Mouse (Mus musculus) cerebellum, adult 8-10 months (tissue): ENCODE measurements at regions not wholly inside any gene's neighbourhood (a gene's known extent, or its start where the extent isn't known, plus 50 kb on each side); places are given as distances from the start of the nearest gene placed in this dataset.

Experiments used
- DNase-seq: peaks from one replicate; pipeline ENCODE4 v3.0.0; 2022

DNA sequence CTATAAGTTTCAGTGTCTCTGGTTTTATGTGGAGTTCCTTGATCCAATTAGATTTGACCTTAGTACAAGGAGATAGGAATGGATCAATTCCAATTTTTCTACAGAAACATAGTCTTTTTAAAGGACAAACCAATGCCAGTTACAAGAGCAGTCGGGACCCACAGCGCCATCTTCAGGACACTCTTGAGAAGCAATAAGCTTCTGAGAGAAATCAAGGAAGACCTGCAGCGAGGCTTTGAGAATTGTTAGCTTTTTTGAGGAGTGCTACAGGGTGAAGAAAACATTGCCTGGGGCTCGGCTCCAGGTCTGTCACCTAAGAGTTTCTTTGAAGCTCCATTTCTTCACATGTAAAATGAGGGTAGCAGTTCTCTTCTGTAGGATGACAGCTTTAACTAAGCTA lies 112.0 kb upstream of the Ppm1h start:
- DNase-seq, result no peak

DNA sequence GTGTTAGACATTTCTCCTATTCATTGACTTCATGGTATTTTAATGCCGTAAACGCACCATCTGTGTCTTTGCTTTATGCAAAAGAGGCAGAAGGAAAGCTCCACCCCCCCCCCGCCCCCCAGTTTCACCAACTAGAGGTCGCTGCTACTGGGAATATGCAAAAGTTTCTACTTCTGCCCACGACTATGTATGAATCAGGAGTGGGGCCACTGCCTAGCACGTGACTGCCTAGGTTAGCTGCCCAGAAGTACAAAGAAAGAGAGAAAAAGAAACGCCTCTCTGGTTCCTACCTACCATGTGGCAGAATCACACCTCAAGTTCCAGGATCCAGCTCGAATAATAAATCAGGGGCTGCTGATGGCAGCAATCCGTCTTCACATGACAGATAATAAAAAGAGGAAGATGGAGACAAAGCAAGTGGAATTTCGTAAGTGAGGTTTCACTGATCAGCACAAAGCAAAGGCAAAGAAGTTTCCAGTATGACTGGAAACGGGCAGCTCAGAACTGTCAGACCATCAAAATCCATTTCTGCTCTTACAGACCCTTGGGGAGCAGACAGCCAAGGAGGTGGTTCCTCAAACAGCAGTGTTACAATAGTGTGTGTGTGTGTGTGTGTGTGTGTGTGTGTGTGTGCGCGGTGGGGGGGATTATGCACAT lies 108.9 kb upstream of the Ppm1h start:
- DNase-seq, result no peak

DNA sequence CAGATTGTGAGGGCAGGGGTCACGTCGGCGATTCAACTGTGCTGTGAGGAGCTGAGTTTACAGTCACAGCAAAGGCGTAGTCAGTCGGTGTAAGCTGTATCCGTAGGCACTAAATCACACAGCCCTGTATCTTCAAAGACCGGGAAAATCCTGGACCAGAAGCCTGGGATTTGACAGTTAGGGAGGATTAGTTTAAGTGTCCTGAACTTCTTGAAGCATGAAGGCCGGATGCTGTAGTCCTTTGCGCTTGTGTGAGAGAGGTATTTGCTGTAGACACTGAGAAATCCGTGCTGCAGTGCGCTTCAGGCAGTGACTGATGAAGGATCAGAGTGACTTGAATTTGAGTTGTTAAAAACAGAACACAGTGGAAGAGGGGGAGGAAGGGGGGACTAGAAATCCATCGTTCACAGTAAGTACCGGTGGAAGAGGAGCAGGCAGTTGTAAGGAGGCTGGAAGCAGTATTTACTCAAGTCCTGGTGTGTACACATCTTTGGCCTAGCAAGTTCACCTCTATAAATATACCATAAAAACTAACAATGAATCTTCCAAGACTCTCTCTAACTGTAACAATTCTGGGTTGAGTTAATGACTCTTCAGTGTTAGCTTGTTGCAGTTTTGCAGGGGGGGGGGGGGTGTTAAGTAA lies 107.5 kb upstream of the Ppm1h start:
- no peak for DNase-seq

DNA sequence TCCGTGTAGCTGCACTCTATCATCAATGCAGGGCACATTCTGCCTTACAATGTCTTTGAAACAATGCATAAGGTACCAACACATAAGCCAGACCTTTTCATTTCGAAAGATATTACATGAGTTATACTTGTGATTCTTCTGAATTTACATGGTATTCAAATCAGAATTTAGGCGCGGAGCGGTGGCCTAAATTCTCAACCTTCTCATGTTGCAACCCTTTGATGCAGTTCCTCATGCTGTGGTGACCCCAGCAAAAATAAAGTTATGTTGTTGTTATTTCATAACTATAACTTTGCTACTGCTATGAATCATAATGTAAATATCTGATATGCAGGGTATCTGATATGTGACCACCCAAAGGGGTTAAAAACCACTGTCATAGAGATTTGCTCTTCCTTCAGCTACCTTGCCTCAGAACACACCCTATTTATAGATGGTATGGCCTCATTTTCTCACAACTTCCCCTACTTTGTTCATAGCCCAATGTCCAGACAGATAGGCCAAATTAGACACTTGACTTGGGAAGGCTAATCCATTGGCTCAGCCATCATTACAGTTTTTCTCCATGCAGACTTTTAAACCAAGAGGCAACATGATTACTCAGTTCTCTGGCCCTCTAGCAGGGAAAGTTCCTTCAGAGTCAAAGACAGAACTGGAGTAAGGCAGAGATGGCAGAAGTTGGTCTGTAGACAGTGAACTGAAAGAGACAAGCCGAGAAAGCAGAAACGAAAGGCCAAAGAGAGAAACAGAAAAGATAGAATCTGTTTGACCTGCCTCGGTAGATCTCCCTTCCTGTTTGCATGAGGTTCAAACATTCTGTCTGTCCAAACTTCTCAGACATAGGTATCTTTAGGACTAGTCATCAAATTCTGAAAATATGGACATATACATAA lies 102.1 kb upstream of the Ppm1h start:
- no peak for DNase-seq

DNA sequence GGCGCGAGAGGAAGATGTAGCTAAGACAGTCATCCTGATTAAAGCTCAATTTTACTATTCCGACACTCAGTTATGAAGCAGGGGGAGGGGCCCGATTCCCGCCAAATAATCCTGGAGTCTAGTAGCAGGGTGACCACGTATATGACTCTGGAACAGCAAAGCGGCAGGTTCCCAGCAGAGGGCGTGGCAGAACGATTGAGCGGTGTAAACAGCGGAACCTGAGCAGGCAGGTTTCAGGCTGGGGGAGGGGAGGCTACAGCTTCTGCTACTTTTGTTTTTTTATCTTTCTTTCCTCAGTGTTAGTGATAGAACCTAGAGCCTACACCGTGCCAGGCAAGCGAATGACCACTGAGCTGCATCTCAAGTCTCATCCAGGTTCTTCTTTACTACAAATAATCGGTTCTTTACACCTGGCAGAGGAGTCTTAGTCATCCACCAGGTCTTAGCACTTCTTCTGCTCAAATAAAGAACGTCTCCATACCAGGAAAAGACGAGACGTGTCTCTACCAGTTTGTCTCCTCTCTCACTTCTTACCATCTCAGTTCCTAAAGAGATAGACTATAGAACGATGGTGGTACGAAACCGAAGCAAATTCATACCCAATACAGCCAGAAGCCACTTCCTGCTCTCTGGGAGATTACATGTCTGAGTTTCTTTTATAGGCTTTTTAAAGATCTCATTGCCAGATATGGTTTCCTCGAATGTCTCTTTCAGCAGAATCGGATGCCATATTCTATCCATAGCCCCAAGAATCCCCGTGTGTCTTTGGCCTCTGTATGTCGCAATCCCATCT lies 100.2 kb upstream of the Ppm1h start:
- no peak for DNase-seq

DNA sequence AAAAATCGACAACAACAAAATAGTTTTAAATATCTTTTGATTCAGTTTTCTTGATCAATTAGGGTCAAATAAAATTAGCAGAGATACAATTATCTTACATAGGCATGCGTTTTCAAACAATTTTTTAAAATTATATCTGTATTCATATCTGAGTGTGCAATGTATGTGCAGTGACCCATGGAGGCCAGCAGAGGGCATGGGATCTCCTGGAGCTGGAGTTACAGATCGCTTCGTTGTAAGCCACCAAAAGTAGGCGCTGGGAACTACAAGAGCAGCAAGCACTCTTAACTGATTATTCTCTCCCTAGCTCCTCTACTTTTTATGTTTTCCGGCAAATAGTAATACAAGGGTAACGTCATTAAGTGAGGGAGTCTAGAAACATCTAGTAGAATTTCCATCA lies 97.5 kb upstream of the Ppm1h start:
- DNase-seq, result no peak

DNA sequence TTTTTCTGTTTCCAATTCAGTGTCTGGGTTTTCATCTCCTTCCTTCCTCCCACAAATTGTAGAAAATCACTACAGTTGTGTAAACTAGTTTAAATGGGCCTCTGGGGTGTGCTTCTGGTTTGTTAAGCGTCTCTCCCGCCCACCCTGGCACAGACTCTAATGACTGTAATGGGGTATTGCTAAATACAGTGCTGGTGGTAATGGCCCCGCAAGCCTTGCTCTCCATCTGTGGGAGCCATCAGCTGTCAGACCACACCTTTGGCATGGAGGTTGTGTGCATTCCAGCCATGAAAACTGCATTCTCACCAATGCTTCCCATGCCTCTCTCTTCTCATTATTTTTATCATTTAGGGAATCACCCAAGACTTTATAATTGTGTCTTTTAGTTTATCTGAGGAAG lies 91.0 kb upstream of the Ppm1h start:
- DNase-seq, result no peak

DNA sequence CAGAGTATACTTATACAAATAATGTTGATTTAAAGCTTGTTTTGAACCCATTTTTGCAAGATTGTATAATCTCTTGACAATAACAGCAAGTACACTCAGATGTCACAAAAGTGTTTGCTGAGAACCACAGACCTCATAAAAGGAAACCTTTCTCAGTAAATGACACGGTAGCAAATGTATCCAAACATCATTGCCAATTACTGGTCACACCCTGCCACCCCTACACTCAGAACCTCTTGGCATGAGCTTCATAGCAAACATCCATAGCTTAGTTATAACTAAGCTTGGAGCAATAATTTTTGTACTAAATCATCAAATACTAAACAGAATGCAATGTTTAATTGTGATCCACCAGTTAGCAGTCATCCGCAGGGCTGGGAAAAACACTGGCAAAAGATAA lies 79.1 kb upstream of the Ppm1h start:
- no peak for DNase-seq

DNA sequence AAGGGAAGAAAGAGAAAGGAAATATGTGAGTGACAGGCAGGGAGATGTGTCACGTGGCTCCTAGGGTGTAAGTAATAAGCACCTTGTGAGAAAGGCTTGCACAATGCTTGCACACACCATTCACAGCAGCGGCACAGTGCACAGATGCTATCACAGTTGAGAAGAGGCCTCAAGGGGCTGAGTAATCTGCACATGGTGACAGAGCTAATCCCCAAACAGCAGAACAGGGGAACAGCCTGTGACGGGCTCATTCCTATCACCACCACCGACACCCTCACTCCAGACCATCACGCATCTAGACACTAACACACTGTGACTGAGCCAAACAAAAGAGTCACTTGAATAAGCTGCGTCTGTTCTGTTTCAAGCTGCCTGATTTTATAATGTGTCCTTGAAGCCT lies 76.2 kb upstream of the Ppm1h start:
- no peak for DNase-seq

DNA sequence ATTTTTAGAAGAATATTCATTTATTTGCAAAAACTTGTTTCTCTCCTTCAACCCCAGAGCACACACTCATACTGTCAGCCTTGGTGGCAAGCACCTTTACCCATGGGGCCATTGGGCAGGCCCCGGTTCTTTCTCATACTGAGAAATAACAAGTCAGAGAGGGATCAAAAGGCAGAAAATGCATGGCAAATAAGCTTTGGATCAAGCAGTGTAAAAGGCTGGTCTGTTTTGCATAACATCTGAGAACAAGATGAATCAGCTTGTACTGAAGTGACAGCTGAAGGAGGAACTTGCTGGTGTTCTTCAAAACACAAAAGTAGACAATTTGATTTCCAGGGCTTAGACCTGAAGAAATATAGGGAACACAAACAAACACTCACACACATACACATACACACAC lies 74.6 kb upstream of the Ppm1h start:
- DNase-seq, result no peak

DNA sequence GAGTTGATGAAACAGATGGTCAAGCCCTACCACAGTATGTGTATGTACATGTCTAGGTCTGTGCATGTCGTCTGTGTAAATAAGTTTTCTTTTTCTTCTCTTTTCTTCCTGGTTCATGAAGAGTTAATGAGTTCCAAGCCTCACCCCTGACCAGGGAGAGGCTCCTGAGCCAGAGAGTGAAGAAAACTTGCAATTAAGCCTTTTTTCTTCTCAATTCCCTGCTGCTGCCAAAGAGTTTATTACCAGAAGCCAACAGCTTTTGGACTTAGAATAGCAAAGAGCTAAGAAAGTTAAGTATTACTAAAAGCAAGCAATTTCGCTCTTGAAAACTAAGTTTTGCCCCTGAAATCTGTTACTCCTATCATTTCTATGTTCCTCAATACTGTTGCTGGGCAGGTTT lies 65.3 kb upstream of the Ppm1h start:
- no peak for DNase-seq

DNA sequence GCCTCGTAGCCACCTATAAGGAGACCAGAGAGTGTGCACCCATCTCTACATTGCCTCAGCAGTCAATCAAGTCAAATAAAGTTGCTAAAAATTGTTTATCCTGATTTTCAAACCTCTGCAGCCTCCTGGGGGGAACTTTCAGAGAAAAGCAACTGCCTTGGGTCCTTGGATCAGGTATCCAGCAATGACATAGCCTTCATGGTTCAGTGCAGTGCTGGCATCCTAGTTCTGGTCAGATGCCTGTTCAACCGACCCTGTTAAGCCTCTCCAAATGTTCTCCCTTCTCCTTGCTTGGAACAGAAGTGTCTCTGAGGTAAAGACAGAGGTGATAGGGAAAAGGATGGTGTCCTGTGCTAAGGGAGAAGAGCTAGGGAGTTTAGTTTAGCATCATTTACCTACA lies 64.7 kb upstream of the Ppm1h start:
- DNase-seq, result no peak

DNA sequence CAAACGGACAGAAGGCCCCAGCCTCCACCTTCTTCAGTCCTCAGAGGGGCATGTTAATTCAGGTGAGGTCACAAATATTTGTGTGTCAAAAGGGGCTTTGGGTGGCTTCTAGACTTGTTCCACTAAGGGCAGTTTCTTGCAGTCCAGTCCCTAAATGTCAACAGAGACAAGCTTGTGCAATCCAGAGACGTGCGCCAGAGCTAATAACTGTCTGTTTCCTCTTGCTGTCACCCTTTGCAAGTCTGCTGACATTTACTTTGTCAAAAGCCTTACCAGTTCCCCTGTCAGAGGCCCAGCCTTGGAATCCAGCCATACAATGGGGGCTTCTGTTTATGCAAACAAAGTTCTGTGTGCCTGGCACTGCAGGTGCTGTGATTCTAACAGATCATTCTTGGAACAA lies 63.8 kb upstream of the Ppm1h start:
- DNase-seq, result no peak

DNA sequence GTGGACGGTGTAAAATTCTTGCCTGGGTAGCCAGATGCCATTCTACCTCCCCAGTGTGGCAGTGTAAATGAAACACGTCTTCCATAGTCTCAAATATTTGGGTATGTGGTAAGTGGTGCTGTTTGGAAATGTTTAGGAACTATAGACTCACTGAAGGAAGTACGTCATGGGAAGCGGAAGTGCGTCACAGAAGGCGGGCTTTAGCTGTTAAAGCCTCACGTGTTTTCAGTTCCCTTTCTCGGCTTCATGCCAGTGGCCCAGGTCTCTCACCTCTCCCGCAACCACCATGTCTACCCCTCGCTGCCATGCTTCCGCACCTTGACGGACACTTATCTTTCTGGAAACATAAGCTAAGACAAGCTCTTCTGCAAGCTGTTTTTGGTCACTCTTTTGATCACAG lies 62.9 kb upstream of the Ppm1h start:
- DNase-seq, result no peak

DNA sequence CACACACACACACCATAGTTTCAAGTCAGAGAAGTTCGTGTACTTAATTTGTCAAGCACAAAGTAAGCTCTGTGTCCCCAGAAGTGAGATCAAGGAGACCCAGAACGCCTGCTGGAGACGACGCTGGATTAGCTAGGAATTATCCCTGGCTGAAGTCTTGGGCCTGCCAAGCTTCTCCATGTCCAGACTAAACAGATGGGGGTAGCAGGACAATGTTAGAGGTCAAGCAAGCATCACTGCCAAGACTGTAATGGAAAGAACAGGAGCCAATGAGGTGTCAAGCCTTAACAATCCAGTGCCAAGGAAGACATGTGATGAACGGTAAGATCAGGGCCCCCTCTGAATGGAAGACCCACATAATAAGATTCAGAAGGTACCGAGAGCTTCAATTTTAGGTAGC lies 62.2 kb upstream of the Ppm1h start:
- DNase-seq, result no peak

DNA sequence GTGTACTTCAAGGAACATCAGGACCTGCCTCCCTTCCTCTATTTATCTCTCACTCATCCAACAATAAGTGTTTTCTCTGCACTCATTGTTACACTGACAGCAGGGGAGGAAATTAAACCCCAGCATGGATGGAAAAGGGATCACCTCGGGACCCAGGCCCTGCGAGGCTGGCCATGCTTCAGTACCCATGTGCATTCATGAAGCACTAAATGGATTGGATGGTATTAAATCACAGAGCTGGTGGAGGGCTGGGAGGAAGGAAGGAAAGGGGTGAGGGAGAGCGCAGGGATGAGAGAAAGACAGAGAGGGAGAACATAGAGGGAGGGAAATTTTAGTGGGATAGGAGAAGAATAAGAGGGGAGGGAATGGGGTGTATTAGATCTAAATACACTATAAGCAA lies 59.7 kb upstream of the Ppm1h start:
- no peak for DNase-seq

DNA sequence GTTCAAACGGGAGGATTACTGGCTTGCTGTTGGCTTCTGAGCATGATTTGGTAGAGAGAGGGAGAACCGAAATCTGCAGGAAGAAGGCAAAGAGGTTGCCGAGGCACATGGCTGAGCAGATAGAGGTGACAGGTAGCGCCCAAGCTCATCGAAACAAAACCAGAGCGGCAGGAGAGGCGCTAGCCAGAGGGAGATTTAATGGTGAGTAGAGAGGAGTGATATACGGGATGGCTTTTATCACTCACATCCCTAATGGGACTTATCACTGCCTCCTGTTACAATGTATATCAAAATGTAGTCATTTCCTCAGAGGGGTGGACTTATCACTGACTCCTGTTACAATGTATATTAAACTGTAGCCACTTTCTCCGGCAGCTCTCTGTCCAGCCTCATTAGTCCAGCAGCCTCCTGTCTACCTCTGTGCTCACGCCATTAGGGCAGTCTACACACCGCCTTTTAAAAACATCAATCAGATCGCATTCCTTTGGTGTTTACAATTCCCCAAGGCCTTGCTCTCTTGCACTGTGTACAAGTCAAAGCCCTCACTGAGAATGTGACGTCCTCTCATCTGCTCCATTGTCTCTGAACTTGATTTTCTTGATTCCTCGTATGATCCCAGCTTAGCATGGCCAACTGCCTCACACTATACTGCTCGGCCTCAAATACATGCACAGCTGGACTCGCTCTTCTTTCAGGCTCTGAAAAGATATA lies 59.0 kb upstream of the Ppm1h start:
- no peak for DNase-seq
